Mouse (Mus musculus) activated CD4-positive, CD25-positive, alpha-beta regulatory T cell, adult 4 months (primary cell): ENCODE results near the gene Zfp513. TPM values are rescaled to one million over a fixed set of nuclear protein-coding genes. Genes with fewer than 3 reads are reported as not detected.

Experiments used
- ATAC-seq: one replicate; pipeline ENCODE4 v1.8.0; 2017
- polyA plus RNA-seq, 2 experiments: library from polyadenylated mRNA; unstranded; fragments of 100-300 nt; shearing (Covaris generic); gene quantifications; one replicate each; pipeline ENCODE4 v1.2.1; 2017

Gene Zfp513
- polyA plus RNA-seq, 2 experiments from 2014 or later = 2.4 to 4.4 TPM

DNA sequence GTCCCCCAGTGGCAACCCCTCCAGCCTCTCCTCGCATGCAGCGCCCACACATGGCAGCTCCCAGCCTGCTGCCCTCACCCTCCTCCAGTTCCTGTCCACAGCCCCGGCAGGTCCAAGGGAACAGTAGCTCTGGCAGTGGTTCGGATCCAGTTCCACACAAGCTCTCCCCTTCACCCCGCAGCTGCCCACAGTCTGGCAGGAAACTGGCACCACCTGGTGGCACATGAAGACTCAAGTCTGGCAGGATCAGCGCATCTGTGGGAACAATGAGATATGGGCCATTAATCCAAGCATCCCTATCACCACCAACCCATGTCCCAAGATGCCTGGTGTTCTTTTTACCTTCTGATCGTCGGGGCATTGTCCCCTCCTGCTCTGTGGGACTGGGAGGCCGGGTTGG lies 2.2 kb downstream of the Zfp513 start:
- no peak for ATAC-seq

DNA sequence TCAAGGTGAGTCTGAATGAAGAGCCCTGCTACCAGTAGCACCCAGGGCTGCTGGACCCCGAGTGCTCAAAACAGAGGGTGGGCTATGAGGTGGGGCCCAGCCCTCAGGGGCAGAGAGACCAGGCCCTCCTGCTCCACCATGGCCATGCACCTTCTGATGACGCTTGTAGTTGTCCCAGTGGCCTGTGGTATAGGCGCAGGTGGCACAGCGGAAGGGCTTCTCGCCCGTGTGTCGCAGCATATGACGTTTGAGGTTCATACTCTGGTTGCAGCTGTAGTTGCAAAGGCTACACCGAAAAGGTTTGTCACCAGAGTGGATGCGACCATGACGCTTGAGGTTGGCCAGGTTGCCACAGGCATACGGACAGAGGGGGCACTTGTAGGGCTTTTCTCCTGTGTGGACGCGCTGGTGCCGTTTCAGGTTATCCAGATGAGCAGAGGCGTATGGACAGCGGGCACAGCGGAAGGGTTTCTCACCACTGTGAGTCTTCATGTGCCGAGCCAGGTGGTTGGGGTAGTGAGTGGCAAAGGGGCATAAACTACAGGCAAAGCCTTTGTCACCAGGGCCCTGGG lies 2.7 kb downstream of the Zfp513 start:
- no peak for ATAC-seq

- ATAC-seq = no peak
Observed at GRCm38 (mm10) chr5:31198616-31199320, 3.3 kb downstream of the Zfp513 start.

DNA sequence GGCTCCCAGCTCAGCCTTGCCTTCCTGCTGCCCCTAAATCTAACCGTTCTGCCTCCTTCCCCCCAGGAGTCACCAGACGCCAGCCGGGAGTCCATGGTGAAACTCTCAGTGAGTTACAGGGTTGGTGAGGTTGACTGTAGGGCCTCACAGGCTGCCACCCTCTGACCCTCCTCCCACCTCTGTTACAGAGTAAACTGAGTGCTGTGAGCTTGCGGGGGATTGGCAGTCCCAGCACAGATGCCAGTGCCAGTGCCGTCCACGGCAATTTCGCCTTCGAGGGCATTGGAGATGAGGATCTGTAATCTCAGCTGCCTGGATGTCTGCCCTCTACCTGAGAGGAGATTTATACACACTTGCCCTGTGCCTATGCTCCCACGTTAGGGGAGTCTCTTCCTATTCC lies 3.9 kb downstream of the Zfp513 start:
- ATAC-seq = no peak

- no peak for ATAC-seq
Observed at GRCm38 (mm10) chr5:31197072-31197471, 5.0 kb downstream of the Zfp513 start.

DNA sequence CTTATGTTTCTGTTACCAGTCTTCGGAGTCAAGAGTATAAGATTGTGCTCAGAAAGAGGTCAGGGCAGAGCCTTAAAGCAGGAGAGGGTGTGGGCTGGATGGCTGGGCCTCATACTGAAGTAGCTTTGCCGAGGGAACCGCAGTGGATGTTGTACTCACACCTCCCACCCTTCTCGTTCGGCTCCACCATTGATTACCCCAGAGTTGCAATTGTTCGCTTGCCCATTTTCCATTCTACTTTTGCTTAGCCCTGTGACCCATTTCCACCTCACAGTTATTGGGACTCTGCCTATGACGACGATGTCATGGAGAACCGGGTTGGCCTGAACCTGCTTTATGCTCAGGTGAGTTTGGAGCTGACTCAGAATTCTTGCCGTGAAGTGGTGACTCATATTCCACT lies 5.9 kb downstream of the Zfp513 start:
- ATAC-seq = no peak

GRCm38 (mm10) chr5:31195671-31196070 lies 6.4 kb downstream of the Zfp513 start:
- ATAC-seq = no peak

- no peak for ATAC-seq
Observed at GRCm38 (mm10) chr5:31194486-31195485, 7.3 kb downstream of the Zfp513 start.

DNA sequence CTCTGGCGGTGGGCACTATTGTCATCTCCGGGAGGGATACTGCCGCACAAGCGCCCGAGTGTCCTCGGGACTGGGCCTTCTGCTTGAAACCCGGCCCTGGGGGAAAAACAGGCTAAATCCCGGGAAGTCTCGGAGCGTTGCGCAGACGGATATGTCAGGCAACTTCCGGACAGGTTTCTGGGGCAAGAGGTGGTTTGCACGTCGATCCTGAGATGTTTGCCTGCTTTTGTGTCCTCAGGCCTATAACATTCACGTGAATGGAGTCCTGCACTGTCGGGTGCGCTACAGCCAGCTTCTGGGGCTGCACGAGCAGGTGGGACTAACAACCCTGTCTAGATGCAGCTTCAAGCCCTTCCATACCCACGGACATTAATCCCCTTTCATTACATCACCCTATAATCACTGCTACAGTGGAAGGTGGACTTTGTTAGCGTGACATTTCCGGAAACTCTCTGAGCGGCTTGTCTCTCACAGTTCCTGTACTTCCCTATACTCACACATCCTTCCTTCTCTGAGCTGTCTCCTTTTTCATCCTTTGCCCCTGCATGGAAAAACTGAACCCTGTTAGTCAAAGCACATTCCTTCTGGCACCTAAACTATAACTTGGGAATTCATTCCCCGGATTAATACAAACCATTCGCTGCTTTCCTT lies 8.3 kb downstream of the Zfp513 start:
- no peak for ATAC-seq

DNA sequence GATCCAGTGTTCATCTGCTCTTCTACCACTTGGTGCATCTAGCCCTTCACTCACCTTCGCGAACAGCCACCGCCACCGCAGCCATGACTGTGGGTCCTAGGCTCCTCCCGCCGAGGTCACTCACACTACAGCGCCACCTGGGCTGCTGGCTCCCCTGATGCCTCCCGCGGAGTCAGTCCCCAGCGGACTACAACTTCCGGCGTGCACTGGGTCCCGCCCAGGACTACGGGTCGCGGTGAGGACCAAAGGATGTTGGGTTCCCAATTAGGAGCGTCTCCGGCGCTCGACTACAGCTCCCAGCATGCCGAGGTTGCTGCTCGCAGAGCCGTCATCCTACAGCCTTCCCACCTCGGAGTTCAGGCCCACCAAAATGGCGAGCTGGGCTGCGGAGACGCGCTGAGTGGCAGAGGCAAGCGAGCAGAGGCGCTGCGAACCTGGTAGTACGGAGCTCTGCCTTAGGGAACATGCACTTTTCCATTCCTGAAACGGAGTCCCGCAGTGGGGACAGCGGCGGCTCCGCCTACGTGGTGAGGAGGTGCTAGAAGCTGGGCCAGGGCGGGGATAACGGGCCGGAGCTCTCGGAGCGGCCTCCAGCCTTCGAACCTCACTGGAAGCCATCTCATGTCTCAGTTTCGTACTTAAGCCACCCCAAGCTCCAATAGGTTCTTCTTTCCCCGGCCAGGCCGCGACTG lies 9.0 kb downstream of the Zfp513 start, which contains the start of the genes Snx17 and Eif2b4:
Gene Snx17, plus strand, starts transcription at position 289 of the 692 bp plus-strand sequence.
Gene Eif2b4, minus strand, starts transcription at position 492 of the 692 bp plus-strand sequence.
- ATAC-seq = peak; percentile 89

GRCm38 (mm10) chr5:31192045-31192938 lies 9.8 kb downstream of the Zfp513 start:
- ATAC-seq = no peak

GRCm38 (mm10) chr5:31190201-31190600 lies 11.9 kb downstream of the Zfp513 start:
- no peak for ATAC-seq

- no peak for ATAC-seq
Observed at GRCm38 (mm10) chr5:31188223-31188840, 13.8 kb downstream of the Zfp513 start.

GRCm38 (mm10) chr5:31183678-31184077 lies 18.4 kb downstream of the Zfp513 start:
- no peak for ATAC-seq

DNA sequence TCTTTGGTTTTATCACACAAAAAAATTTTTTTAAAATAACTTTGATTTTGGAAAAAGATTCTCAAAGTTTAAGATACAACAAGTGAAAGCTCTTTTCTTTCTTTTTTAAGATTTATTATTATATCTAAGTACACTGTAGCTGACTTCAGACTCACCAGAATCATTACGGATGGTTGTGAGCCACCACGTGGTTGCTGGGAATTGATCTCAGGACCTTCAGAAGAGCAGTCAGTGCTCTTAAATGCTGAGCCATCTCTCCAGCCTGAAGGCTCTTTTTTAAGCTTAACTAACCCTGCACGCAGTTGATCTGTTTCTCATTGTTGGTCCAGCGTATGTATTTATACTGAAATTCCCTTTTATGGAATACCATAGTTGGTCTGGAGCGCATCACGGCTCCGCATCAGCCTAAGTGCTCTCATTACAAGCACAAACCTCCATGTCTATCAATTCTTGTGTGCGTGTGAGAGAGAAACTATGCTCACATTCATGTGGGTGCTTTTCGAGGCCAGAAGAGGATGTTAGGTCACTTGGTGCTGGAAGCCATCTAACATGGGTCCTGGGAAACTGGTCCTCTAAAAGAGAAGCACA lies 20.8 kb downstream of the Zfp513 start:
- ATAC-seq = no peak

- peak; percentile 95 for ATAC-seq
Observed at GRCm38 (mm10) chr5:31179766-31180630, 22.1 kb downstream of the Zfp513 start, which contains the start of the genes Gm29609 and Gtf3c2. Gene Gm29609 (minus strand): TSS chr5:31179911. Gene Gtf3c2 (minus strand): TSS chr5:31180144.

- ATAC-seq = peak; percentile 13
Observed at GRCm38 (mm10) chr5:31179301-31179765, 22.8 kb downstream of the Zfp513 start.

- no peak for ATAC-seq
Observed at GRCm38 (mm10) chr5:31168630-31169029, 33.5 kb downstream of the Zfp513 start.

DNA sequence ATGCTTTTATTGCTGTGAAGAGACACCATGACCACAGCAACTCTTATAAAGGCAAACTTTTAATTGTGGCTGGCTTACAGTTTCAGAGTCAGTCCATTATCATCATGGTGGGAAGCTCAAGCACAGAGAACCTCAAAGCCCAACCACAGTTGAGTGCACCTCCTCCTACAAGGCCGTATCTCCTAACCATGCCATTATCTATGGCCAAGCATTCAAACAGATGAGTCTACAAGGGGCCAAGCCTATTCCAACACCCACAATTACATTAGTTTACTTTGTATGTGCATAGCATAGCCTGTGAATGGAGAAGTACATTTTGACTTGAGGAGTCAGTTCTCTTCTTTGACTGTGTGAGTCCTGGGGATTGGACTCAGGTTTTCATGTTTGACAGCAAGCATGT lies 37.2 kb downstream of the Zfp513 start:
- ATAC-seq = no peak
